Mouse (Mus musculus) stomach, embryonic 14.5 days (tissue): ENCODE measurements around the gene Tgds. TPM values are rescaled to one million over a fixed set of nuclear protein-coding genes. Genes with fewer than 3 reads are reported as not detected.

ENCODE experiments used
- ATAC-seq: fragments of 200-750 bp; cut with Nextera tagmentation; 2 replicates; pipeline ENCODE4 v1.8.0; 2017; ENCODE audit warnings: low read depth, moderate TSS enrichment; ENCODE audit not compliant: insufficient number of reproducible peaks, insufficient read depth, low FRiP score
- H3K27ac ChIP-seq: fragments of 300-500 bp; sonication (generic); 2 replicates; pipeline ENCODE4 v1.5.1; 2014; ENCODE audit warnings: mild to moderate bottlenecking, low read length, moderate library complexity, mixed read lengths
- H3K27me3 ChIP-seq: fragments of 300-500 bp; sonication (generic); 2 replicates; pipeline ENCODE4 v1.6.1; 2014; ENCODE audit warnings: low read length, control low read depth, mixed read lengths; ENCODE audit not compliant: control insufficient read depth, insufficient read depth
- H3K36me3 ChIP-seq: fragments of 300-500 bp; sonication (generic); 2 replicates; pipeline ENCODE4 v1.6.1; 2014; ENCODE audit warnings: mild to moderate bottlenecking, control low read depth, low read length, moderate library complexity, mixed read lengths; ENCODE audit not compliant: control insufficient read depth, insufficient read depth
- H3K4me1 ChIP-seq: fragments of 300-500 bp; sonication (generic); 2 replicates; pipeline ENCODE4 v1.6.1; 2014; ENCODE audit warnings: low read length, control low read depth, mixed read lengths; ENCODE audit not compliant: control insufficient read depth, insufficient read depth
- H3K4me2 ChIP-seq: fragments of 300-500 bp; sonication (generic); replicated peaks from 2 replicates; pipeline ENCODE4 v1.6.1; 2014; ENCODE audit warnings: low read depth, low read length, control low read depth
- H3K4me3 ChIP-seq: fragments of 300-500 bp; sonication (generic); 2 replicates; pipeline ENCODE4 v1.5.1; 2014; ENCODE audit warnings: low read depth, low read length, control low read depth
- H3K9ac ChIP-seq: fragments of 300-500 bp; sonication (generic); replicated peaks from 2 replicates; pipeline ENCODE4 v1.6.1; 2014; ENCODE audit warnings: low read depth, mild to moderate bottlenecking, control low read depth, low read length, moderate library complexity, mixed read lengths
- H3K9me3 ChIP-seq: fragments of 300-500 bp; sonication (generic); 2 replicates; pipeline ENCODE4 v1.6.1; 2016; ENCODE audit warnings: low read depth, low read length, control low read depth; ENCODE audit not compliant: control insufficient read depth
- WGBS: fragments of 180-500 bp; shearing (Covaris S2); extraction: QIAGEN DNeasy Blood & Tissue Kit; methylation state at CpG from one replicate; pipeline ENCODE4 v1.1.7; 2014; 5-methylcytosine and 5-hydroxymethylcytosine counted together
- polyA plus RNA-seq: library from polyadenylated mRNA; unstranded; fragments of >200 nt; fragmentation: Nextera tagmentation; extraction: Ambion mirVana; gene quantifications from 2 replicates; pipeline ENCODE4 v1.2.1, GENCODE M21; 2014

The Tgds gene
- polyA plus RNA-seq: 35.2 and 37.3 TPM in 2 replicates

DNA sequence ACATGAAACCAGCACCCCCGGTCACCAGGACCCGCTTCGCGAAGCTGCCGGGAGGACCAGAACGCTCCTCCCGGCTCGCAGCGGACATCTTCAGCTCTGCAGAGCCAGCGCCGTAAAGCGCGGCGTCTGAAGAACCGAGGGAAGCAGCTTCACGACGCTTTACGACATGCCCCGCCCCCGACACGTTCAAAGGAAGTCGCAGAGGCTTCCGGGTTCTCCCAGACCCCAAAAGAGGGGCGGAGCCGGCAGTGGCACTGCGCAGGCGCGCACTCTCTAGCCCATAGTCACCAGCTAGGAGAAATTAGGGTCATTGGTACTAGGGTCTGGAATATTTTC, at the start of gene Tgds:
Tgds (minus strand) TSS at position 114 of the 336 bp plus-strand sequence.
- peaks cover 6% of the 10 kb centered on the region; the same call in 1 of the 2 replicates for H3K36me3 ChIP-seq

GRCm38 (mm10) chr14:118180711-118181177, 48.2 kb upstream of the Tgds start:
- H3K36me3 ChIP-seq: no peaks in the 10 kb centered on the region
- H3K27ac ChIP-seq: peak overlapping the region; percentile 78
- H3K9ac ChIP-seq: 0 out of 2 replicates have a peak overlapping the region, but pooled peaks have one; percentile 10
- peak; percentile 70; the same call in 1 of the 2 replicates for ATAC-seq
- WGBS: 7% methylated on average over 10 of the region's 10 CpGs
- no peaks in the 10 kb centered on the region for H3K9me3 ChIP-seq
- H3K4me2 ChIP-seq: peak overlapping the region; percentile 68
- 0 out of 2 replicates have a peak, but pooled peaks cover 11% of the 10 kb centered on the region for H3K4me1 ChIP-seq
- H3K27me3 ChIP-seq: no peaks in the 10 kb centered on the region
- H3K4me3 ChIP-seq: peak overlapping the region; percentile 36

More for the DNA sequence above, at the start of gene Tgds:
- WGBS: under 1% methylated on average over 28 of the region's 28 CpGs
- peak; percentile 77 for ATAC-seq
- Histone ChIP-seq H3K4me1 (peaks cover 15% of the 10 kb centered on the region), H3K9me3 (no peaks in the 10 kb centered on the region), H3K4me2 (peak within 1 kb of the TSS; percentile 56), H3K9ac (peak within 1 kb of the TSS; percentile 87), H3K27me3 (no peaks in the 10 kb centered on the region), H3K27ac (no peak within 1 kb of the TSS), H3K4me3 (peak within 1 kb of the TSS; percentile 84)

DNA sequence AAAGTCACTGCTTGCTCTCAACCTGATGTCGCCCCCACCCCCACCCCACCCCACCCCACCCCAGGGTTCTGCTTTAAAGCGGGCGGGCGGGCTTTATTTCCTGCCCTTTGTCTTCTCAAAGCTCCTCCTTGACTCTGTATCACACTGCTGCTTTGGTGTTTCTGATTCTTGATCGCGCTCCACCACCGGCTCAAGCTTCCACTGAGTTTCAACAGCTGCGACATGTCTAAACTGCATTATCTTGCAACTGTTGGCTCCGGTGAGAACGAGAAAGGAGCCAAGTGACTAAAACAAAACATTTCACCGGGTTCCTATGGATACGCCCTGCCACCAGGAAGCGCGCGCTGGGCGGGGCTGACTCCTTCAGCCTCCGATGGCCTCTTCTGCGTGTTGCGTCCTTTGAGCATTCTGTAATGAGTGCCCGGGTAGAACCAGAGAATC, 47.6 kb upstream of the Tgds start:
- H3K27me3 ChIP-seq: no peaks in the 10 kb centered on the region
- H3K27ac ChIP-seq: peak overlapping the region; percentile 78
- WGBS: under 1% methylated on average over 20 of the region's 20 CpGs
- H3K4me1 ChIP-seq: 0 out of 2 replicates have a peak, but pooled peaks cover 11% of the 10 kb centered on the region
- H3K36me3 ChIP-seq: no peaks in the 10 kb centered on the region
- H3K9me3 ChIP-seq: no peaks in the 10 kb centered on the region
- ATAC-seq: peak; percentile 84
- H3K9ac ChIP-seq: peak overlapping the region; percentile 28; the same call in 1 of the 2 replicates
- H3K4me2 ChIP-seq: peak overlapping the region; percentile 68
- H3K4me3 ChIP-seq: peak overlapping the region; percentile 36

DNA sequence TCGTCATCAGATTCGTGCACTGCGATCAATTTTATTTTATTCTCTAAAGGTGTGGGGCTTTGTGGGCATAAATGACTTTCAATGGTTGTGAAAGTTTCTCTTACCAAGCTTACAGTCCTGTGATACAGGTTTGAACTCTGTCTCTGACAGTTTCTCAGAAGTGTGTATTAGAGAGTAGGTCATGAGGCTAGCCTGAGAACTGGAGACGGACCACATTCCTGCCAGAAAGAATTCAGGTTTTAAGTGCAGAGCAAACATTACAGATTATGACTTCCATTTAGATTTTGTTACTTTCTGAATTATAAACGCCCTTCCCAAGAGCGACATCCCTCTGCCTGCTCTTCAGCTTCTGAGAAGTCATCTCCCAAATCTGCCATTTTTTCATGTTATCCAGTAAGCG, 47.1 kb upstream of the Tgds start:
- 0 out of 2 replicates have a peak, but pooled peaks have one; percentile 1 for ATAC-seq
- WGBS: 27% methylated on average over 7 of the region's 7 CpGs
- H3K4me2 ChIP-seq: peak overlapping the region; percentile 68
- H3K4me1 ChIP-seq: 0 out of 2 replicates have a peak, but pooled peaks cover 11% of the 10 kb centered on the region
- no peaks in the 10 kb centered on the region for H3K27me3 ChIP-seq
- no peaks in the 10 kb centered on the region for H3K36me3 ChIP-seq
- no peaks in the 10 kb centered on the region for H3K9me3 ChIP-seq
- peak overlapping the region; percentile 78 for H3K27ac ChIP-seq
- H3K4me3 ChIP-seq: peak overlapping the region; percentile 36
- peak overlapping the region; percentile 28; the same call in 1 of the 2 replicates for H3K9ac ChIP-seq

DNA sequence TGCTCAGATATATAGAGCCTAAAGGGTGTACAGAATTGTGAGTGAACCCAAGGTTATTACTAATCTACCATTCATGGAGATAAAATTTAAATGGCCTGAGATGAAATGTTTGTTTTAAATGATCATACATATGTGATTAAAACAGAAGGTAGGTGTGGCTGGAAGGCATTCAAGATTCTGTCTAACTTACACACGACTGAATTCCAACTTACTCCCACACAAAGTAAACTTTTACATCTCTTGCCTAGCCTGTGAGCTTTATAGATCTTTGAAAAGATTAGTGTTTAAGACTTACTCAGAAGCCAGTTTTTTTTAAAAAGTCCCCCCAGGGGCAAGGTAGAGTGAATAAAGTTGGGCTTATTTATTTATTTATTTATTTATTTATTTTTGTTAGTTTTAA, 46.7 kb upstream of the Tgds start:
- Histone ChIP-seq H3K4me2 (peak overlapping the region; percentile 68; the same call in 1 of the 2 replicates), H3K36me3 (no peaks in the 10 kb centered on the region), H3K9ac (no peak overlapping the region), H3K27me3 (no peaks in the 10 kb centered on the region), H3K27ac (no peak overlapping the region), H3K4me3 (no peak overlapping the region), H3K4me1 (0 out of 2 replicates have a peak, but pooled peaks cover 11% of the 10 kb centered on the region), H3K9me3 (no peaks in the 10 kb centered on the region)
- ATAC-seq: no peak
- 4% methylated on average over 1 of the region's 1 CpGs for WGBS

DNA sequence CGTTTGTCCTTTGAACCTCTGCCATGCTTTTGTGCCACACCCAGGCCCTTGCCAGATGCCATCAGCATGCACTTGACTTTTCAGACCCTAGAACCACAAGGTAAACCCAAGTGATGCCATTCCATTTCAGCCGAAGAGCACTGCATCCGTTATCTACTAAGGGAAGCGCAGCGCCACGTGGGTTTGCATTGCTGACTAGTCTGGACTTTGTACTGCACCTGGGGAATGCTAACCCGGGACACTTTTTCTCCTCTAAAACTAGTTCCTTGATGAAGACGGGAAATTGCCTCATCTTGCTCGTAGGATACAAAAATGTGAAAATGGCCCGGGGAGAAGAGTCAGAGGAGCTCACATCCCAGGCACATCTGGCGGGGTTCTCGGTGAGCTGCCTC, 43.1 kb upstream of the Tgds start:
- Histone ChIP-seq H3K9me3 (no peaks in the 10 kb centered on the region), H3K4me1 (0 out of 2 replicates have a peak, but pooled peaks cover 11% of the 10 kb centered on the region), H3K27me3 (no peaks in the 10 kb centered on the region), H3K36me3 (no peaks in the 10 kb centered on the region), H3K27ac (no peak overlapping the region), H3K4me3 (no peak overlapping the region), H3K4me2 (no peak overlapping the region), H3K9ac (no peak overlapping the region)
- ATAC-seq: no peak
- WGBS: 85% methylated on average over 12 of the region's 12 CpGs

GRCm38 (mm10) chr14:118175071-118175693, 42.6 kb upstream of the Tgds start:
- H3K36me3 ChIP-seq: no peaks in the 10 kb centered on the region
- no peak for ATAC-seq
- H3K4me3 ChIP-seq: no peak overlapping the region
- H3K9me3 ChIP-seq: no peaks in the 10 kb centered on the region
- no peak overlapping the region for H3K9ac ChIP-seq
- no peak overlapping the region for H3K4me2 ChIP-seq
- no peak overlapping the region for H3K27ac ChIP-seq
- 91% methylated on average over 30 of the region's 30 CpGs for WGBS
- no peaks in the 10 kb centered on the region for H3K27me3 ChIP-seq
- H3K4me1 ChIP-seq: 0 out of 2 replicates have a peak, but pooled peaks cover 11% of the 10 kb centered on the region

- Histone ChIP-seq H3K36me3 (no peaks in the 10 kb centered on the region; the same call in 1 of the 2 replicates), H3K27me3 (no peaks in the 10 kb centered on the region), H3K27ac (no peak overlapping the region), H3K4me2 (no peak overlapping the region), H3K4me3 (no peak overlapping the region), H3K9me3 (no peaks in the 10 kb centered on the region), H3K9ac (no peak overlapping the region), H3K4me1 (0 out of 2 replicates have a peak, but pooled peaks cover under 1% of the 10 kb centered on the region)
- ATAC-seq: 0 out of 2 replicates have a peak, but pooled peaks have one; percentile 33
- 68% methylated on average over 11 of the region's 11 CpGs for WGBS
Measured at GRCm38 (mm10) chr14:118173590-118174203, 41.1 kb upstream of the Tgds start.
